Mouse (Mus musculus): ENCODE data around the gene 1600002K03Rik. TPM values are rescaled to one million over a fixed set of nuclear protein-coding genes. Genes with fewer than 3 reads are reported as not detected.

Gene 1600002K03Rik
- polyA plus RNA-seq, 1 experiment: 16.4 TPM

GRCm38 (mm10) chr10:80159021-80159560 lies 13.7 kb upstream of the 1600002K03Rik start:
- Histone ChIP-seq H3K27ac (ENCODE audit: insufficient read depth, low read length) (peak overlapping the region; percentile 60), H3K27me3 (ENCODE audit: control insufficient read depth, insufficient read depth, low read length) (no peaks in the 10 kb centered on the region), H3K4me3 (replicated peaks; ENCODE audit: insufficient read depth, low read depth, low read length) (peak overlapping the region; percentile 54), H3K4me1 (ENCODE audit: control insufficient read depth, insufficient read depth, low read length) (peaks cover 19% of the 10 kb centered on the region)
- DNase-seq: no peak
- no peak for TF ChIP-seq POLR2A (IDR thresholded peaks at IDR 0.05; ENCODE audit: borderline replicate concordance, insufficient read depth, low read length)
- 10% methylated on average over 12 of the region's 12 CpGs for WGBS

- peak overlapping the region; percentile 60 for H3K4me3 ChIP-seq (replicated peaks; ENCODE audit: insufficient read depth, low read depth, low read length)
- peak; percentile 99 for DNase-seq
- peak overlapping the region; percentile 41 for H3K27ac ChIP-seq (ENCODE audit: insufficient read depth, low read length)
- peaks cover 22% of the 10 kb centered on the region for H3K4me1 ChIP-seq (ENCODE audit: control insufficient read depth, insufficient read depth, low read length)
- TF ChIP-seq POLR2A (IDR thresholded peaks at IDR 0.05; ENCODE audit: borderline replicate concordance, insufficient read depth, low read length) (no peak), CTCF (IDR thresholded peaks at IDR 0.05; ENCODE audit: borderline replicate concordance, insufficient read depth, low read depth, low read length) (no peak)
- H3K27me3 ChIP-seq (ENCODE audit: control insufficient read depth, insufficient read depth, low read length): no peaks in the 10 kb centered on the region
- WGBS: under 1% methylated on average over 55 of the region's 55 CpGs
Measured at GRCm38 (mm10) chr10:80159561-80160454, 12.9 kb upstream of the 1600002K03Rik start.

GRCm38 (mm10) chr10:80160455-80161371 lies 12.0 kb upstream of the 1600002K03Rik start:
- Histone ChIP-seq H3K4me1 (ENCODE audit: control insufficient read depth, insufficient read depth, low read length) (peaks cover 24% of the 10 kb centered on the region), H3K4me3 (replicated peaks; ENCODE audit: insufficient read depth, low read depth, low read length) (peak overlapping the region; percentile 60), H3K27ac (ENCODE audit: insufficient read depth, low read length) (peak overlapping the region; percentile 41), H3K27me3 (ENCODE audit: control insufficient read depth, insufficient read depth, low read length) (no peaks in the 10 kb centered on the region)
- 2% methylated on average over 33 of the region's 33 CpGs for WGBS
- peak; percentile 73 to 79 for DNase-seq
- TF ChIP-seq POLR2A (IDR thresholded peaks at IDR 0.05; ENCODE audit: borderline replicate concordance, insufficient read depth, low read length): no peak

- WGBS: 36% methylated on average over 7 of the region's 7 CpGs
Measured at GRCm38 (mm10) chr10:80161522-80162242, 11.1 kb upstream of the 1600002K03Rik start.

GRCm38 (mm10) chr10:80162243-80162608 lies 10.5 kb upstream of the 1600002K03Rik start:
- H3K27ac ChIP-seq (ENCODE audit: insufficient read depth, low read length): no peak overlapping the region
- H3K4me1 ChIP-seq (ENCODE audit: control insufficient read depth, insufficient read depth, low read length): peaks cover 28% of the 10 kb centered on the region
- H3K4me3 ChIP-seq (replicated peaks; ENCODE audit: insufficient read depth, low read depth, low read length): no peak overlapping the region
- TF ChIP-seq CTCF (IDR thresholded peaks at IDR 0.05; ENCODE audit: borderline replicate concordance, insufficient read depth, low read depth, low read length) (no peak), POLR2A (IDR thresholded peaks at IDR 0.05; ENCODE audit: borderline replicate concordance, insufficient read depth, low read length) (no peak)
- no peaks in the 10 kb centered on the region for H3K27me3 ChIP-seq (ENCODE audit: control insufficient read depth, insufficient read depth, low read length)
- DNase-seq: no peak
- WGBS: 89% methylated on average over 3 of the region's 3 CpGs

More at GRCm38 (mm10) chr10:80161522-80162242, 11.1 kb upstream of the 1600002K03Rik start:
- H3K4me1 ChIP-seq (ENCODE audit: control insufficient read depth, insufficient read depth, low read length): peaks cover 28% of the 10 kb centered on the region
- no peaks in the 10 kb centered on the region for H3K27me3 ChIP-seq (ENCODE audit: control insufficient read depth, insufficient read depth, low read length)
- no peak overlapping the region for H3K4me3 ChIP-seq (replicated peaks; ENCODE audit: insufficient read depth, low read depth, low read length)
- no peak overlapping the region for H3K27ac ChIP-seq (ENCODE audit: insufficient read depth, low read length)
- TF ChIP-seq CTCF (IDR thresholded peaks at IDR 0.05; ENCODE audit: borderline replicate concordance, insufficient read depth, low read depth, low read length) (no peak), POLR2A (IDR thresholded peaks at IDR 0.05; ENCODE audit: borderline replicate concordance, insufficient read depth, low read length) (no peak)
- DNase-seq: peak; percentile 29 to 33

GRCm38 (mm10) chr10:80162716-80163299 lies 9.9 kb upstream of the 1600002K03Rik start:
- Histone ChIP-seq H3K4me1 (ENCODE audit: control insufficient read depth, insufficient read depth, low read length) (peaks cover 28% of the 10 kb centered on the region), H3K27ac (ENCODE audit: insufficient read depth, low read length) (no peak overlapping the region), H3K4me3 (replicated peaks; ENCODE audit: insufficient read depth, low read depth, low read length) (no peak overlapping the region), H3K27me3 (ENCODE audit: control insufficient read depth, insufficient read depth, low read length) (no peaks in the 10 kb centered on the region)
- DNase-seq: peak in 1 of 2 experiments; percentile 29
- TF ChIP-seq CTCF (IDR thresholded peaks at IDR 0.05; ENCODE audit: borderline replicate concordance, insufficient read depth, low read depth, low read length) (no peak), POLR2A (IDR thresholded peaks at IDR 0.05; ENCODE audit: borderline replicate concordance, insufficient read depth, low read length) (no peak)
- WGBS: 86% methylated on average over 6 of the region's 6 CpGs

GRCm38 (mm10) chr10:80163721-80164120 lies 9.0 kb upstream of the 1600002K03Rik start:
- H3K4me1 ChIP-seq (ENCODE audit: control insufficient read depth, insufficient read depth, low read length): peaks cover 28% of the 10 kb centered on the region
- H3K4me3 ChIP-seq (replicated peaks; ENCODE audit: insufficient read depth, low read depth, low read length): no peak overlapping the region
- no peak overlapping the region for H3K27ac ChIP-seq (ENCODE audit: insufficient read depth, low read length)

More at GRCm38 (mm10) chr10:80163721-80164120, 9.0 kb upstream of the 1600002K03Rik start:
- H3K27me3 ChIP-seq (ENCODE audit: control insufficient read depth, insufficient read depth, low read length): no peaks in the 10 kb centered on the region
- TF ChIP-seq CTCF (IDR thresholded peaks at IDR 0.05; ENCODE audit: borderline replicate concordance, insufficient read depth, low read depth, low read length): no peak
- no peak for TF ChIP-seq POLR2A (IDR thresholded peaks at IDR 0.05; ENCODE audit: borderline replicate concordance, insufficient read depth, low read length)
- DNase-seq: peak; percentile 43 to 59
- WGBS: 74% methylated on average over 8 of the region's 8 CpGs

Data from cerebellum, adult 2 months (tissue).